Mouse (Mus musculus) lung, embryonic 16.5 days (tissue): ENCODE data around the gene Gria1. TPM values are rescaled to one million over a fixed set of nuclear protein-coding genes. Genes with fewer than 3 reads are reported as not detected.

Source experiments
- ATAC-seq: fragments of 200-750 bp; cut with Nextera tagmentation; 2 replicates; pipeline ENCODE4 v1.8.0; 2017; ENCODE audit warnings: low read depth, mild to moderate bottlenecking, moderate library complexity
- H3K27ac ChIP-seq: fragments of 300-500 bp; sonication (generic); 2 replicates; pipeline ENCODE4 v1.5.1; 2014; ENCODE audit warnings: mild to moderate bottlenecking, control low read depth, low read length
- H3K27me3 ChIP-seq: fragments of 300-500 bp; sonication (generic); 2 replicates; pipeline ENCODE4 v1.6.1; 2014; ENCODE audit warnings: low read depth, low read length, mixed read lengths; ENCODE audit not compliant: control insufficient read depth, insufficient read depth
- H3K36me3 ChIP-seq: fragments of 300-500 bp; sonication (generic); 2 replicates; pipeline ENCODE4 v1.6.1; 2014; ENCODE audit warnings: low read length; ENCODE audit not compliant: control insufficient read depth, insufficient read depth
- H3K4me1 ChIP-seq: fragments of 300-500 bp; sonication (generic); replicated peaks from 2 replicates; pipeline ENCODE4 v1.6.1; 2014; ENCODE audit warnings: low read length, mixed read lengths; ENCODE audit not compliant: control insufficient read depth, insufficient read depth
- H3K4me2 ChIP-seq: fragments of 300-500 bp; sonication (generic); 2 replicates; pipeline ENCODE4 v1.6.1; 2014; ENCODE audit warnings: low read depth, low read length, control low read depth
- H3K4me3 ChIP-seq: fragments of 300-500 bp; sonication (generic); 2 replicates; pipeline ENCODE4 v1.5.1; 2014; ENCODE audit warnings: mild to moderate bottlenecking, low read length, control low read depth
- H3K9ac ChIP-seq: fragments of 300-500 bp; sonication (generic); 2 replicates; pipeline ENCODE4 v1.6.1; 2014; ENCODE audit warnings: low read length, control low read depth
- H3K9me3 ChIP-seq: fragments of 300-500 bp; sonication (generic); 2 replicates; pipeline ENCODE4 v1.6.1; 2016; ENCODE audit warnings: low read length; ENCODE audit not compliant: control insufficient read depth
- whole genome bisulfite sequencing: fragments of 180-500 bp; shearing (Covaris S2); extraction: QIAGEN DNeasy Blood & Tissue Kit; methylation state at CpG from one replicate; pipeline ENCODE4 v1.1.7; 2014; 5-methylcytosine and 5-hydroxymethylcytosine counted together
- polyA plus RNA-seq: library from polyadenylated mRNA; unstranded; fragments of >200 nt; fragmentation: Nextera tagmentation; extraction: Ambion mirVana; gene quantifications from 2 replicates; pipeline ENCODE4 v1.2.1, GENCODE M21; 2015

Gria1 gene
- polyA plus RNA-seq, 1 experiment from 2014 or later = 0.89 TPM

GRCm38 (mm10) chr11:57090705-57091104 lies 79.5 kb downstream of the Gria1 start:
- Histone ChIP-seq H3K27me3 (no peaks in the 10 kb centered on the region), H3K36me3 (no peaks in the 10 kb centered on the region), H3K27ac (no peak overlapping the region), H3K4me1 (no peaks in the 10 kb centered on the region), H3K9ac (no peak overlapping the region), H3K4me2 (no peak overlapping the region), H3K4me3 (no peak overlapping the region), H3K9me3 (no peaks in the 10 kb centered on the region)
- ATAC-seq = no peak

GRCm38 (mm10) chr11:57091276-57091914 lies 80.2 kb downstream of the Gria1 start:
- 65% methylated on average over 3 of the region's 3 CpGs for WGBS
- H3K27ac ChIP-seq = no peak overlapping the region
- H3K36me3 ChIP-seq = no peaks in the 10 kb centered on the region
- no peaks in the 10 kb centered on the region for H3K27me3 ChIP-seq
- H3K9ac ChIP-seq = no peak overlapping the region
- H3K9me3 ChIP-seq = no peaks in the 10 kb centered on the region
- ATAC-seq = no peak
- no peaks in the 10 kb centered on the region for H3K4me1 ChIP-seq
- H3K4me2 ChIP-seq = no peak overlapping the region
- H3K4me3 ChIP-seq = no peak overlapping the region

GRCm38 (mm10) chr11:57100491-57100890 lies 89.3 kb downstream of the Gria1 start:
- Histone ChIP-seq H3K9me3 (no peaks in the 10 kb centered on the region), H3K4me2 (no peak overlapping the region), H3K36me3 (no peaks in the 10 kb centered on the region), H3K4me3 (no peak overlapping the region), H3K9ac (no peak overlapping the region), H3K4me1 (no peaks in the 10 kb centered on the region), H3K27me3 (no peaks in the 10 kb centered on the region), H3K27ac (no peak overlapping the region)
- 42% methylated on average over 5 of the region's 5 CpGs for WGBS
- no peak for ATAC-seq

GRCm38 (mm10) chr11:57103751-57104254 lies 92.6 kb downstream of the Gria1 start:
- no peak for ATAC-seq
- H3K4me1 ChIP-seq = no peaks in the 10 kb centered on the region
- H3K9me3 ChIP-seq = no peaks in the 10 kb centered on the region
- H3K4me2 ChIP-seq = no peak overlapping the region
- 64% methylated on average over 5 of the region's 5 CpGs for WGBS
- H3K4me3 ChIP-seq = no peak overlapping the region
- no peaks in the 10 kb centered on the region for H3K36me3 ChIP-seq
- no peak overlapping the region for H3K27ac ChIP-seq
- no peak overlapping the region for H3K9ac ChIP-seq
- H3K27me3 ChIP-seq = no peaks in the 10 kb centered on the region

GRCm38 (mm10) chr11:57105683-57106082 lies 94.5 kb downstream of the Gria1 start:
- Histone ChIP-seq H3K9ac (no peak overlapping the region), H3K4me2 (no peak overlapping the region), H3K9me3 (no peaks in the 10 kb centered on the region), H3K27me3 (no peaks in the 10 kb centered on the region), H3K4me3 (no peak overlapping the region), H3K27ac (no peak overlapping the region), H3K4me1 (no peaks in the 10 kb centered on the region), H3K36me3 (no peaks in the 10 kb centered on the region)
- ATAC-seq = no peak
- WGBS = 75% methylated on average over 3 of the region's 3 CpGs

- H3K36me3 ChIP-seq = no peaks in the 10 kb centered on the region
- H3K4me1 ChIP-seq = no peaks in the 10 kb centered on the region
- 73% methylated on average over 8 of the region's 8 CpGs for WGBS
- no peak for ATAC-seq
- H3K9ac ChIP-seq = no peak overlapping the region
- H3K27ac ChIP-seq = no peak overlapping the region
- H3K9me3 ChIP-seq = no peaks in the 10 kb centered on the region
- no peak overlapping the region for H3K4me3 ChIP-seq
- no peaks in the 10 kb centered on the region for H3K27me3 ChIP-seq
- no peak overlapping the region for H3K4me2 ChIP-seq
Observed at GRCm38 (mm10) chr11:57112386-57112785, 101.2 kb downstream of the Gria1 start.

- no peak for ATAC-seq
- Histone ChIP-seq H3K4me1 (no peaks in the 10 kb centered on the region), H3K9me3 (no peaks in the 10 kb centered on the region), H3K4me2 (no peak overlapping the region), H3K27me3 (no peaks in the 10 kb centered on the region), H3K36me3 (no peaks in the 10 kb centered on the region), H3K27ac (no peak overlapping the region), H3K4me3 (no peak overlapping the region), H3K9ac (no peak overlapping the region)
- 81% methylated on average over 5 of the region's 5 CpGs for WGBS
Observed at GRCm38 (mm10) chr11:57114410-57114809, 103.2 kb downstream of the Gria1 start.

- H3K4me1 ChIP-seq = no peaks in the 10 kb centered on the region
- no peak overlapping the region for H3K4me2 ChIP-seq
- no peak overlapping the region for H3K4me3 ChIP-seq
- H3K36me3 ChIP-seq = no peaks in the 10 kb centered on the region
- ATAC-seq = no peak
- no peaks in the 10 kb centered on the region for H3K9me3 ChIP-seq
- no peaks in the 10 kb centered on the region for H3K27me3 ChIP-seq
- H3K27ac ChIP-seq = no peak overlapping the region
- WGBS = 69% methylated on average over 8 of the region's 8 CpGs
- no peak overlapping the region for H3K9ac ChIP-seq
Observed at GRCm38 (mm10) chr11:57127066-57127465, 115.9 kb downstream of the Gria1 start.

- Histone ChIP-seq H3K4me2 (no peak overlapping the region), H3K27me3 (no peaks in the 10 kb centered on the region), H3K4me3 (no peak overlapping the region), H3K4me1 (no peaks in the 10 kb centered on the region), H3K9me3 (no peaks in the 10 kb centered on the region), H3K27ac (no peak overlapping the region), H3K36me3 (no peaks in the 10 kb centered on the region), H3K9ac (no peak overlapping the region)
- WGBS = 70% methylated on average over 14 of the region's 14 CpGs
- no peak for ATAC-seq
Observed at GRCm38 (mm10) chr11:57140162-57140780, 129.1 kb downstream of the Gria1 start.
